Mouse (Mus musculus) kidney, postnatal 14 days (tissue): ENCODE measurements around the gene Olfr1369-ps1.
"Not testable (repeated sequence)": the region's sequence is repeated elsewhere in the genome, so short reads cannot be mapped to it uniquely, and the experiment has no call there.

ENCODE experiments used
- DNase-seq: peaks from one replicate; pipeline ENCODE4 v3.0.0; 2022; ENCODE audit warnings: mixed read lengths

Gene Olfr1369-ps1

DNA sequence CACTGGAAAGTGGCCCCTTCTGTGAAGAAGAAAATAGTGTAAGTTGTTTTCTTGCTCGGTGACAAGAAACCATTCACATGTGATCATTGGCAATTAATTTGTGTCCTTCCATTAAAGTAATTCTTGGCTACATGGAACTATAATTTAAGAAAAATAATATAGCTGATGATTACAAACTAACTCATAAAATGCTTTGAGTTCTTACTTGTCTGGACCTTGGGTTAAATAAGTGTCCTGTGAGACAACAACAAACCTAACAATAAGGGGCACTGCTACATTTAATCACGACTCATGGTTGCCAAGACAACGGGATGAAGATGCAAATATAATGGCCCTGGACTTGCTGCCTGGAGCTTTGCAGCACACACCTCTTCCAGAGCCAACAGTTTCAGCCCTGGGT lies at the start of gene Olfr1369-ps1:
TSS of gene Olfr1369-ps1 (plus strand) at position 301 of the 400 bp plus-strand sequence.
- DNase-seq = not testable (repeated sequence)

DNA sequence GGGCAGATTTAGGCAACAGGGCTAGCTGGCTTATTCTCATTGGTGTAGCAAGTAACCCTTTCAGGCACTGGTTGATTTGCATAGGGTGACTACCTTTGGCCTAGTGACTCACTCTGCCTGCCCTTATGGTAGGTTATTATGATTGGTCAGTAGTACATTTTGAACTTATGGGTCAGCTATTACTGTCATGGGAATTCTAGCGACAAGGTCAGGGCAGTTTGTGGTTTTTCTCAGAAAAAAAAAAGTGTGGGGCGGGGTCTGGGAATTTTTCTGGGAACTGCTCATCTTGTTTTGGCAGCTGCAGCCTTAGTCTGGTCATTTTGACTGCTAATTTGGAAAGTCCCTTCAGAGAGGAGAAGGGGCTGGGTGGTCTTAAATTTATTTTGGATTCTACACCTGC lies 45.3 kb upstream of the Olfr1369-ps1 start:
- no peak for DNase-seq

DNA sequence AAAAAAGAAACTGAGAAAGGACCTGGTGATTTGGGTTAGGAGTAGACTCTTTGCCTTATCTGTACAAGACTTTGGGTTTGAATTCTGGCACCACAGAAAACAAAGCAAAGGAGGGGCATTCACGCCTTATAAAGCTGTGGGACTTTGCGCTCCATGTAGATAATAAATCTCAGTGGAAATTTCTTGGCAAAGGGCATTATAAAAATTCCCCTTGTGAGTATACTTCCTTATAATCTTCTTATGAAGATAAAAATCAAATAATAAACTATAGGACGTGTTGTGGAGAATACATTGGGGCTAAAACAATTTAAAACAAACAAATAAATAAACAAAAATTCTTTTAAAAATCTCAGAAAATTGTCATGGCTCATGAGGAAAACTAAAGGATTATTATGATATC lies 36.4 kb upstream of the Olfr1369-ps1 start, which contains the start of gene Olfr1370:
TSS of gene Olfr1370 (minus strand) at position 101 of the 400 bp plus-strand sequence.
- no peak for DNase-seq

- DNase-seq = peak; percentile 26
These were observed 28.6 kb upstream of the Olfr1369-ps1 start for GRCm38 (mm10) chr13:21082686-21083085.

- no peak for DNase-seq
These were observed 1.5 kb upstream of the Olfr1369-ps1 start for GRCm38 (mm10) chr13:21109759-21110158.

DNA sequence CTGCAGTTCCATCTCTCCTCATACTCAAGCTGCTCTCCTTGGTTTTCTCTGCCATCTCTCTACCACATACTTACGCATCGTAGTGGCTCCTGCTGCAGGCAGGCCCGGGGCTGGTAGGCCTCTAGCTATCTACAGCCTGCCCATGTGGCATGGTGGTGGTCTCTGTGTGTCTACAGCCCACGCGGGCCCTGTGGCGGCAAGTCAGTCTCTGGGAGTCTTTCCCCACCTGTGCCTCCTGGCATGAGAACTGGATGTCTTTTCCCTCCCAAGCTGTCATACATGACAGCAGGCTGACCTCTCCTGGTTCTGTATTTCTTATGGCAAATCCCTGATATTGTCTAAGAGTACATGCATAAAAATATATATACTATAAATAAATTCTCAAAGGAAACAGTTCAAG lies 842 bp upstream of the Olfr1369-ps1 start:
- DNase-seq = no peak

DNA sequence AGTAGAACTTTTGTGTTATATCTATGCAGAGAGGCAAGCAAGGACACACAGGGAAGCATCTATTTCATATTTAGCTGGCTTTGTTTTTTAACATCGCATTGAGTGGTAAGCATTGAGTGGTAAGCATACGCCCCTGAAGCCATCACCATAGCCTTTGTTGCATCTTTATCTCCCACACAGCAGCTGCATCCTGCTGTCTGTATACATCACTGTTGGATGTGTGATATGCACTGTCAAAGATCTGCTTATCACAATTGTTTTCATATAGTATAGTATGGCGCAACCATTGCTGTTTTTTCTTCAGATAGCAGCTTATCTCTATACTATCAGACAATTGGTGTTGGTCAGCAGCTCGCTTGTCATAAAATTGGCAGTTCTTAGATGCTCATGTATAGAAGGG lies 2.8 kb downstream of the Olfr1369-ps1 start:
- DNase-seq = no peak

GRCm38 (mm10) chr13:21129339-21129738 lies 18.1 kb downstream of the Olfr1369-ps1 start, which contains the start of gene Olfr263:
TSS of gene Olfr263 (plus strand) at chr13:21129639.
- not testable (repeated sequence) for DNase-seq

- peak; percentile 3 for DNase-seq
These were observed 31.1 kb downstream of the Olfr1369-ps1 start for GRCm38 (mm10) chr13:21142421-21142820.

DNA sequence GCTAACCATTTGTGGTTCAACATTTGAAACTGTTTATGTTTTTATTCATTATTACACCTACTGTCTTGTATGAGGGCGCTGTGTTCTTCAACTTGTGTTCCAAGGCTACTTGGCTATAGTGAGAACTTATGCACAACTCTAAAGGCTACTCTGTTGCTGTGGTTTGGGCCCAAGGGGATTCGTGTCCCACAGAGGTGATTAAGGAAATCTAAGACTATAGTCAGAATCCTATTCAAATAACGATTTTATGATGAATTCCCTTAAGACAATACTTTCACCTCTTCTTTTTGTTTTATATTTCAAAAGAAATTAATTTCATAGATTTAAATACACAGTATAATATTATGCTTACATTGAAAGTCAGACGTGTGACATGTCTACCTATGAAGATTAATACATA lies 34.5 kb downstream of the Olfr1369-ps1 start, which contains the start of gene Olfr1368:
TSS of gene Olfr1368 (minus strand) at position 101 of the 400 bp plus-strand sequence.
- DNase-seq = no peak

- DNase-seq = no peak
These were observed 44.6 kb downstream of the Olfr1369-ps1 start for GRCm38 (mm10) chr13:21155888-21156287.

DNA sequence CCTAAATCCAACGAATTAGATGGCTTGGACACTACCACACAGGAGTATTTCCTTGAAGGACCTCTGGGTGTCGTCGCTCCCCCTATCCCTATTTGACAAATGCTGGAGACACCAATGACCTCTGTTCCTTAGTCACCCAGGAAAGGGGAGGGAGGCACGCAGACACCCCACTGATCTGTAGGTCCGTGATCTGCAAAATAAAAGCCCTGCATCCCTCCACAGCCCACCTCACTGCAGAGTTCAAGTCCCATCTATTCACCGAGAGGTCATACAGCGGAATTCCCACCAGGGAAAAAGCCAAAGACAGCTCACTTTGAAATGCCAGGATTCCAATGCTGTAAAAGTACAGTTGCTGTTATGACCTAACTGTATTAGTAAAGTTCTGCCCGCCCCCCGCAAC lies 46.8 kb downstream of the Olfr1369-ps1 start:
- DNase-seq = no peak

DNA sequence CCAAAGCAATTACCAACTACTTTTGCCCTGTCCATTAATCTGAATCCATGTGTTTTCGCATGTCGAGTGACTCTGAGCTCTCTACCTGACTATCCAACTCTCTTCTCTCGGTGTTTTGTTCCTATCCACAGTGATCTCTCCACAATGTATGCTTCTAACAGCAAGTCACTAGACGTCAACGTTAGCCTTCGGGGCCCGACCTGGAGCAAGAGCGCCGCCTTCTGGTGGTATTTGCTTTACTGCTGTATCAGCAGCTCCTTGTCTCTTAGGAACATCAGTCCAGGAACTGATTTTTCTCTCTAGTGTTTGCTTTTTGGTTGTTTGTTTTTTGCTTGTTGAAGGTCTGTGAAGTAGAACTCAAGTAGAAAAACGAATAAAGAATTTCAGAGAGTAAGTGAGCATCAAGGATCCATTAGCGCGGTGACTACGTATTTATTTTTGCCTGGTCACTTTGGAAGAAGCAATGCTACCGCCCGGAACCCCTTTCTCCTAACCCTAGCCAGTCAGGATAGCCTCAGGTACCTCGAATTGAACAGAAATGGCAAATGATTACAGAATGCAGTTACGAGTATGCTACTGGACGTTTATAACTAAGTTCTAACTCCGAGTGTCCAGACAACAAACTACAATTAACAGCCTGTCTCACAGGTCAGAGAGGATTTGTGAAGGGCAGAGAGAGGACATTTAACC lies 47.6 kb downstream of the Olfr1369-ps1 start:
- peak; percentile 89 for DNase-seq

DNA sequence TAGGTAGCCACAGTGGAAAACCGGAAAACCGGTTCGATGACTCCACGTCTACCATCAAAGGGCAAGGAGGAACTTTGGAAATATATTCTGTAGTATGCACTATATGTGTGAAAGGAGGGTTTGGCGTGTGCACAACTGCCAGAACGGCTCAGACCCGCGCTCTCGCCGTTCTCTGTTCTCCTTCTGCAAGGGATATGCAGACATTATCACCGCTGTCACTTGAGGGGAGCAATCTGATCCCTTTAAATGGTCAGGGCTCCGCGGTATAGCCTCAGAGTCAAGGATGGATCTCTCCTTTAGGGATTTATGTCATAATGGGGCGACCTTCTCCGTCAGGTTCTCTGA lies 48.2 kb downstream of the Olfr1369-ps1 start:
- peak; percentile 13 for DNase-seq

DNA sequence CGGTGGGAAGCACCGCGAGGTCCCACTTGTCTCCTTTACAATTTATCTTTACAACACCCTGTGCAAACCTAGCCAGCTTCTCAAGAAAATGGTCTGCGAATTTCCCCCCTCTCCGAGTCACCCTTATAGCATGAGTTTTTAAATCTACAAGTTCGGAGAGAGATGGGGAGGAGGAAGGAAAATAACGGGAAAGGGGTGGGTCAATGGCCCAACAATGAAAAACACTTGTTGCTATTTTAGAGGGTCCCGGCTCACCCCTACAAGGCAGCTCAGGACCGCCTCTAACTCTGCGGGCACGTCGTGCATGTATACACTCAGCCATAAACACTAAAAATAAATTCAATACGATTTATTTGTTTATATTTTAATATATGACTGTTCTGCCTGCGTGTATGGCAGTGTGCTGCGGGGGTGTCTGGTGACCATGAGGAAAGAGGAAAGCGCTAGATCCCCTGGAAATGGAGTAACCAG lies 48.8 kb downstream of the Olfr1369-ps1 start:
- DNase-seq = no peak

DNA sequence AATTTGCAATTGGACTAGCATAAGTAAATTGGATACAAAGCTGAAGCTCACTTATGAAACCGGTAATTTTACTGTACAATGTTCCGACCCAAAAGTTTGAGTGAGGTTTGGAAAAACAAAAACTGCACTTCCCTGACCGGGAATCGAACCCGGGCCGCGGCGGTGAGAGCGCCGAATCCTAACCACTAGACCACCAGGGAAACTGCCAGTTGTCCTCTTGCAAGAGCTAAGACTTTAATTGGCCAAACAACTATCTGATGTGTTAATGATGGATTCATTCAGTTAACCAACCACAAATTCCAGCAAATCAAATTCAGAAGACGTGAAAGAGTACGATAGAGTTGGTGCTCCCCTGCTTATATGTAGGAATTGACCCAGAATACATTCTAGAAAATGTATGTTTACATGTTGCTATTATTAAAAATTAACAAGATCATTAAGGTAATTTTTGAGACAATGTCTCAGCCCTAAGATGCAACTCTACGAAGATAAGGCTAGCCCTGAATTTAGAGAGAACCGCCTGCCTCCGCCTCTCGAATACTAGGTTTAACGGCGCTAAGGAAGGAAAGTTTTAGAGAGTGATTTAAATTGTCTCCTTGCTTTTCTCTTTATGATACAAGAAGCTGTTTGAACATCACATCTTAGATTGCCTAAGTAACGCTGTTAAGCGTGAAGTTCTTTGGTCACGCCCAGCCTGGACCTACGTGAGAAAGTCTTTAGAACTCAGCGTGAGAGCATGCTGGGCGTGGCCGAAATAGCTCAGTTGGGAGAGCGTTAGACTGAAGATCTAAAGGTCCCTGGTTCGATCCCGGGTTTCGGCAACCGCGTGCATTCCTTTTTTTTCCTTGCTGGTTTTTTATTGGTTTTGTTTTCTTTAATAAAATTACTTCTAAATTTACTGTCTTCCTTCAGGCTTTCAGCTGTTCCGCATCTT lies 49.6 kb downstream of the Olfr1369-ps1 start:
- DNase-seq = peak; percentile 93

DNA sequence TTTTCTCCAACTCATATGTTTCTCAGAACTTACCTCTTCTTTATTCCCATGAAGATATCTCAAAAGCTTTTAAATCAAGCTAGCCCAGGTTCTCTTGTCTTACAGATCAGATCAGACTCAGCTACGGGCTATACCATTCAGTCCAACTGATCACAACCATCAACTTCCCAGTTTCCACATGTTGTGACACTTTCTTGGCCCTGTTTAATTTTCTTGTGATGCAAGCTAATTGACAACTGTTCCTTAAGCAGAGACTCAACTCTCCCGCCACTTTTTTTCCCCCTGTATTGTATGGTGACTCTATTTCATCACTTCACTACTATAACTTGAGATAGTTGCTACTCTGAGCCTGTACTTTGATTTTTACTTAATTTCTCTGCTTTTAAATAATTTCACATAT lies 50.3 kb downstream of the Olfr1369-ps1 start:
- no peak for DNase-seq

DNA sequence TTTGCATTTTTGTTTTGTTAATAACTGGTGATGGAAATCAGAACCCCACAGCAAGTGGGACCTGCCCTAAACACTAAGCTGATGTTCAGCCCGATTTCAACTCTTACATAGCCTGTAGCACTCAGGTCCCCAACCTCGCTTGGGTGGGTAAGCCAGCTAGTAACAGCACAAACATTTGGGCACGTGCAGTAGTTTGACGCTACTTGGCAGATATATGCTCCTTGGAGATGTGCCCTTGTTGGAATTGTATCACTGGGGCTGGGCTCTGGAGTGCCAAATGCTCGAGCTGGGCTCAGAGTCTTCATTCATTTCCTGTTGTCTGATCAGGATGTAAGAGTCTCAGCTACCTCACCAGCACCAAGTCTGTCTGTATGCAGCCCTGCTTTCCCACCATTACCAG lies 51.3 kb downstream of the Olfr1369-ps1 start:
- DNase-seq = no peak

DNA sequence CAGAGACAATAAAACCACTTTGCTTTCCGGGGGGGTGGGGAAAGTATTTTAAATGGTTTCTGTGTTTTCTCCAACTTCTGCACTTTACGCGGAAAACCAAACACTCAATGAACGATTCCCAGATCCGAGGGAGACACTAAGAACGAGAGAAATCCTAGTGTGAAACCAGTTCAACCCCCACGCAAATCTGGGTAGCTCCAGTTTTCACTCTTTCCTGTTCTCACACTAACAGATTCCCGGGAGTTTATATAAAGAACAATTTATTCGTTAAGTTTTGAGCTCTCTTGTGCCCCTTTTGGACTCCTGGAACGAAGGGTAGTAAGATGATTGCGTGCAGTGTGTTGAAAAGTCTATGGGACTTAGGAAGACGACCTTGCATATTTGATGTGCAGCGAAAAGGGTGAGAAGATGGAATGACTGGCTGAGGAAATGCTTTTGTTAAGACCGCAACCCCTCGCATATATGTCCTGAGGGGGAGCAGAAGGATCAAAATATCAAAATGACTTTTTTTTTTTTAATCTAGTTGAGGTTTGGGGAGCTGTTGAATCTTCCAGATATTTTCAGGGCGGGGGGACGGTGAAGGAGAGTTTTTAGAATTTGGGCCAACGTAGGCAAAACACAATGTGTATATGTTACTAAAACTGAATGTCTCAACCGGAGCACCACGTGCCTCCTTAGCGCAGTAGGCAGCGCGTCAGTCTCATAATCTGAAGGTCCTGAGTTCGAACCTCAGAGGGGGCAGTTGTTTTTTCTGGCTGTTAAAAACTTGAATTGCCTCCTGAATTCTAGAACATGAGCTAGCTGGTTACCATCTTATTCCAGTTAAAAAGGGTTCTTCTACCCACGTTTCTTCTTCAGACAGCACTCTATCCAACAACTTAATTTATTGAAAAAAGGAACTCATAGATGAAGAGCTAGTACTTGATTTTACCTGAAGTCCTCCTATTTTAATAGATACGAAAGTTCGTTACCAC lies 55.9 kb downstream of the Olfr1369-ps1 start:
- DNase-seq = peak; percentile 84

DNA sequence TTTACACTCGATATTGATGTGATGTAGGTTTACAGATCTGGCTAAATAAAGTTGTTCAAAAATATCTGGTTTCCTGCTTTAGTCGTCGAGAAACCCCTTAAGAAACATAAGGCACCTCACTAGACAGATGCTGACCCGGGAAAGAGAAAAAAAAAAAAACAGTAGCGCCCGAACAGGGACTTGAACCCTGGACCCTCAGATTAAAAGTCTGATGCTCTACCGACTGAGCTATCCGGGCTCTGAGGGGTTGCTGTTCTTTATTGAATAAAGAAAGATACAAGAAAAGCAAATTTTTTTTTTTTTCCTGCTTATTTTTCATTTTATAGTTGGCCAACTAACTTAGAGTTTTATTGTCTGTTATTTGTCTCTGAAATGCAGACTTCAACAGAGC lies 56.6 kb downstream of the Olfr1369-ps1 start:
- peak; percentile 47 for DNase-seq

GRCm38 (mm10) chr13:21168371-21169011 lies 57.2 kb downstream of the Olfr1369-ps1 start:
- DNase-seq = peak; percentile 41
